Mouse (Mus musculus): ENCODE data around the gene Jak2. TPM values are rescaled to one million over a fixed set of nuclear protein-coding genes. Genes with fewer than 3 reads are reported as not detected.

The Jak2 gene
- total and polyA plus RNA-seq, 3 experiments: 26.4 to 78.6 (median 30.2) TPM

- Histone ChIP-seq H3K27me3 (ENCODE audit: control insufficient read depth in 1 of 2, insufficient read depth in 2 of 2, low read length in 2 of 2) (peaks cover 0 to 7% of the 10 kb centered on the region in 2 experiments; a peak in 2 of 4 replicates), H3K36me3 (ENCODE audit: control insufficient read depth in 1 of 2, insufficient read depth in 2 of 2, low read length in 2 of 2) (peaks cover 0 to 5% of the 10 kb centered on the region in 2 experiments; a peak in 1 of 4 replicates), H3K9ac (ENCODE audit: control insufficient read depth, low read depth, low read length, poor library complexity, severe bottlenecking) (peak within 1 kb of the TSS; percentile 67), H3K4me1 (ENCODE audit: control insufficient read depth in 1 of 2, insufficient read depth in 2 of 2, low read length in 2 of 2) (peaks cover 6 to 12% of the 10 kb centered on the region in 2 experiments), H3K79me2 (ENCODE audit: control insufficient read depth, insufficient read depth, low read length, poor library complexity) (no peaks in the 10 kb centered on the region), H3K9me3 (replicated peaks; ENCODE audit: insufficient read depth, low read length) (no peaks in the 10 kb centered on the region), H3K4me3 (ENCODE audit: control insufficient read depth in 1 of 2, insufficient read depth in 1 of 2, low read depth in 2 of 2, low read length in 2 of 2) (peak within 1 kb of the TSS; percentile 64 to 71), H3K27ac (ENCODE audit: control insufficient read depth, low read depth, low read length) (peak within 1 kb of the TSS; percentile 16)
- DNase-seq (ENCODE audit: low read depth, low spot score): peak; percentile 96
- TF ChIP-seq CHD2 (IDR thresholded peaks at IDR 0.05; ENCODE audit: low read length): no peak
- TF ChIP-seq MAZ (IDR thresholded peaks at IDR 0.05; ENCODE audit: low read depth, low read length): peak; percentile 66
- no peak; the same call in 1 of the 2 replicates for TF ChIP-seq KAT2A (conservative IDR thresholded peaks at IDR 0.05; ENCODE audit: low read depth, low read length)
- TF ChIP-seq HCFC1 (IDR thresholded peaks at IDR 0.05; ENCODE audit: low read depth, low read length): peak; percentile 68
- TF ChIP-seq GABPA (IDR thresholded peaks at IDR 0.05; ENCODE audit: low read depth, low read length): 0 out of 2 replicates have a peak, but pooled peaks have one; percentile 11
- TF ChIP-seq GATA1 (IDR thresholded peaks at IDR 0.05; ENCODE audit: low read depth, low read length): no peak; the same call in 1 of the 2 replicates
- peak; percentile 42; the same call in 1 of the 2 replicates for TF ChIP-seq POLR2AphosphoS5 (IDR thresholded peaks at IDR 0.05; ENCODE audit: borderline replicate concordance, low read depth, low read length)
- TF ChIP-seq NRF1 (IDR thresholded peaks at IDR 0.05; ENCODE audit: insufficient read depth, low read depth, low read length, poor library complexity, severe bottlenecking): 0 out of 2 replicates have a peak, but pooled peaks have one; percentile 5
- peak; percentile 81 for TF ChIP-seq TCF12 (IDR thresholded peaks at IDR 0.05; ENCODE audit: low read depth, low read length)
- TF ChIP-seq USF1 (IDR thresholded peaks at IDR 0.05; ENCODE audit: low read depth, low read length): no peak
- peak; percentile 92 for TF ChIP-seq TBP (IDR thresholded peaks at IDR 0.05; ENCODE audit: low read depth, low read length)
- peak; percentile 31 to 37; a peak in 1 of 4 replicates for TF ChIP-seq EP300 (IDR thresholded peaks at IDR 0.05; ENCODE audit: low read depth in 1 of 2, low read length in 2 of 2)
- TF ChIP-seq JUND (IDR thresholded peaks at IDR 0.05; ENCODE audit: low read depth, low read length): no peak
- peak; percentile 29; the same call in 1 of the 2 replicates for TF ChIP-seq MYC (IDR thresholded peaks at IDR 0.05; ENCODE audit: low read depth, low read length)
- TF ChIP-seq ETS1 (IDR thresholded peaks at IDR 0.05; ENCODE audit: low read depth, low read length): 0 out of 2 replicates have a peak, but pooled peaks have one; percentile 20
- TF ChIP-seq ZNF384 (IDR thresholded peaks at IDR 0.05; ENCODE audit: low read depth, low read length): peak; percentile 32; the same call in 1 of the 2 replicates
- peak; percentile 89 for TF ChIP-seq NELFE (IDR thresholded peaks at IDR 0.05; ENCODE audit: low read depth, low read length)
- TF ChIP-seq POLR2AphosphoS2 (IDR thresholded peaks at IDR 0.05; ENCODE audit: low read length): peak; percentile 92; the same call in 1 of the 2 replicates
- TF ChIP-seq ELF1 (IDR thresholded peaks at IDR 0.05; ENCODE audit: low read depth, low read length): peak; percentile 90
- TF ChIP-seq MXI1 (IDR thresholded peaks at IDR 0.05; ENCODE audit: low read depth, low read length): peak; percentile 62
- no peak for TF ChIP-seq USF2 (IDR thresholded peaks at IDR 0.05; ENCODE audit: borderline replicate concordance in 1 of 2, insufficient read depth in 1 of 2, low read depth in 1 of 2, low read length in 2 of 2)
- no peak; the same call in 1 of the 2 replicates for TF ChIP-seq ZC3H11A (IDR thresholded peaks at IDR 0.05; ENCODE audit: low read depth, low read length)
- no peak for TF ChIP-seq TAL1 (IDR thresholded peaks at IDR 0.05; ENCODE audit: low read length)
- TF ChIP-seq SIN3A (IDR thresholded peaks at IDR 0.05; ENCODE audit: low read length): peak; percentile 87
- peak; percentile 90 for TF ChIP-seq ZMIZ1 (IDR thresholded peaks at IDR 0.05; ENCODE audit: low read depth, low read length)
- 0 out of 2 replicates have a peak, but pooled peaks have one; percentile 27 for TF ChIP-seq CHD1 (IDR thresholded peaks at IDR 0.05; ENCODE audit: low read depth, low read length)
- no peak for TF ChIP-seq BHLHE40 (IDR thresholded peaks at IDR 0.05; ENCODE audit: borderline replicate concordance, low read depth, low read length)
- TF ChIP-seq ZKSCAN1 (IDR thresholded peaks at IDR 0.05; ENCODE audit: low read depth, low read length): no peak
- TF ChIP-seq MAFK (IDR thresholded peaks at IDR 0.05; ENCODE audit: borderline replicate concordance, low read depth, low read length): no peak
- no peak for TF ChIP-seq MEF2A (IDR thresholded peaks at IDR 0.05; ENCODE audit: extremely low read depth, insufficient replicate concordance, low read depth, low read length, poor library complexity, severe bottlenecking)
- no peak; the same call in 1 of the 2 replicates for TF ChIP-seq MAX (IDR thresholded peaks at IDR 0.05; ENCODE audit: low read length)
- no peak for TF ChIP-seq SMC3 (IDR thresholded peaks at IDR 0.05; ENCODE audit: low read depth, low read length)
- TF ChIP-seq E2F4 (IDR thresholded peaks at IDR 0.05; ENCODE audit: borderline replicate concordance, low read depth, low read length): peak; percentile 75; the same call in 1 of the 2 replicates
- no peak for TF ChIP-seq UBTF (IDR thresholded peaks at IDR 0.05; ENCODE audit: borderline replicate concordance, insufficient read depth, low read depth, low read length)
These were observed 73.6 kb downstream of the Jak2 start, which contains the start of gene Insl6 for GRCm38 (mm10) chr19:29325053-29325851. Gene Insl6, minus strand, starts transcription at chr19:29325356.

Data from MEL (cell line).